Mouse (Mus musculus) liver, embryonic 14.5 days (tissue): ENCODE data around the gene Olfr70.

Source experiments
- CTCF ChIP-seq: IDR thresholded peaks from 2 replicates; pipeline ENCODE4 v1.5.1; 2016; ENCODE audit warnings: antibody characterized with exemption, low read depth, control low read depth
- EP300 ChIP-seq: IDR thresholded peaks from 2 replicates; pipeline ENCODE4 v1.6.1; 2016; ENCODE audit warnings: antibody characterized with exemption, low read depth

DNA sequence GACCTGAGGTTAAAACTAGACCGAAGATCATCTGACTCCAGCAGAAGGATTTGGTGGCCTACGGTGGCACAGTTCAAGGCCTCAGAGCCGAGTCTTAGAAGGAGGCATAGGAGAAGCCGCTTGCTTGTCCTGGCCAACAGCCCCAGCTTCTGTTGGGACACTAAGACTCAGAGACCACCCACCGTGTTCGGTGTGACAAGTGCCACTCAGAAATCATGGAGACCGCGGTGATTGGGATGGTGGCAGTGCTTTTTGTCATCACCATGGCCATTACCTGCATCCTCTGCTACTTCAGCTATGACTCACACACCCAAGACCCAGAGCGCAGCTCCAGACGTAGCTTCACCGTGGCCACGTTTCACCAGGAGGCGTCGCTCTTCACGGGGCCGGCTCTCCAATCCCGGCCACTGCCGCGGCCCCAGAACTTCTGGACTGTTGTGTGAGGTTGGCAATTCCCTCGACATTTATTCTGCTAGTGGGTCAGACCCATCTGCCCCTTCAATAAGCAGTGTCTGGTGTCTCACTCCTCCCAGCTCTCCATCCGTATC, 30.2 kb upstream of the Olfr70 start:
- TF ChIP-seq EP300 (no peak), CTCF (no peak; the same call in 1 of the 2 replicates)
